Mouse (Mus musculus): ENCODE results near the gene Dip2a. TPM values are rescaled to one million over a fixed set of nuclear protein-coding genes. Genes with fewer than 3 reads are reported as not detected.

Gene Dip2a
- polyA plus RNA-seq, 1 experiment from 2014 or later = 9.0 TPM

- Histone ChIP-seq H3K9ac (no peak overlapping the region), H3K9me3 (no peaks in the 10 kb centered on the region), H3K4me2 (replicated peaks) (no peak overlapping the region), H3K4me1 (replicated peaks) (peaks cover 4% of the 10 kb centered on the region), H3K4me3 (replicated peaks) (no peak overlapping the region), H3K27me3 (replicated peaks) (no peaks in the 10 kb centered on the region), H3K36me3 (no peaks in the 10 kb centered on the region; the same call in 1 of the 2 replicates), H3K27ac (no peak overlapping the region)
- ATAC-seq = no peak
- 70% methylated on average over 12 of the region's 12 CpGs for WGBS
Observed at GRCm38 (mm10) chr10:76257719-76258390, 87.2 kb downstream of the Dip2a start.

GRCm38 (mm10) chr10:76257231-76257630 is 87.9 kb downstream of the Dip2a start:
- Histone ChIP-seq H3K4me1 (replicated peaks) (peaks cover 4% of the 10 kb centered on the region), H3K27ac (no peak overlapping the region), H3K9me3 (no peaks in the 10 kb centered on the region), H3K27me3 (replicated peaks) (no peaks in the 10 kb centered on the region), H3K36me3 (no peaks in the 10 kb centered on the region; the same call in 1 of the 2 replicates), H3K9ac (no peak overlapping the region), H3K4me2 (replicated peaks) (no peak overlapping the region), H3K4me3 (replicated peaks) (no peak overlapping the region)
- WGBS = 89% methylated on average over 7 of the region's 7 CpGs
- ATAC-seq = no peak

- Histone ChIP-seq H3K36me3 (no peaks in the 10 kb centered on the region), H3K9me3 (no peaks in the 10 kb centered on the region), H3K27me3 (replicated peaks) (no peaks in the 10 kb centered on the region), H3K4me3 (replicated peaks) (no peak overlapping the region), H3K4me2 (replicated peaks) (no peak overlapping the region), H3K9ac (no peak overlapping the region), H3K27ac (no peak overlapping the region), H3K4me1 (replicated peaks) (peaks cover 4% of the 10 kb centered on the region)
- 72% methylated on average over 6 of the region's 6 CpGs for WGBS
- no peak for ATAC-seq
Observed at GRCm38 (mm10) chr10:76255617-76256016, 89.5 kb downstream of the Dip2a start.

GRCm38 (mm10) chr10:76253536-76253935 is 91.6 kb downstream of the Dip2a start, which contains the start of gene S100b:
S100b (plus strand) TSS chr10:76253853.
- no peaks in the 10 kb centered on the region for H3K36me3 ChIP-seq
- H3K27me3 ChIP-seq (replicated peaks) = no peaks in the 10 kb centered on the region
- peak; percentile 75 for ATAC-seq
- peaks cover 4% of the 10 kb centered on the region for H3K4me1 ChIP-seq (replicated peaks)
- no peak within 1 kb of the TSS for H3K27ac ChIP-seq
- no peaks in the 10 kb centered on the region for H3K9me3 ChIP-seq
- H3K4me3 ChIP-seq (replicated peaks) = no peak within 1 kb of the TSS
- 0 out of 2 replicates have a peak within 1 kb of the TSS, but pooled peaks have one; percentile 14 for H3K4me2 ChIP-seq (replicated peaks)
- no peak within 1 kb of the TSS for H3K9ac ChIP-seq
- 41% methylated on average over 4 of the region's 4 CpGs for WGBS

GRCm38 (mm10) chr10:76253079-76253478 is 92.0 kb downstream of the Dip2a start:
- Histone ChIP-seq H3K4me1 (replicated peaks) (peaks cover 4% of the 10 kb centered on the region), H3K27me3 (replicated peaks) (no peaks in the 10 kb centered on the region), H3K9ac (no peak overlapping the region), H3K36me3 (no peaks in the 10 kb centered on the region), H3K4me2 (replicated peaks) (0 out of 2 replicates have a peak overlapping the region, but pooled peaks have one; percentile 14), H3K9me3 (no peaks in the 10 kb centered on the region), H3K27ac (no peak overlapping the region), H3K4me3 (replicated peaks) (no peak overlapping the region)
- 97% methylated on average over 1 of the region's 1 CpGs for WGBS
- ATAC-seq = peak; percentile 68; the same call in 1 of the 2 replicates

GRCm38 (mm10) chr10:76250870-76251269 is 94.2 kb downstream of the Dip2a start:
- H3K4me1 ChIP-seq (replicated peaks) = peaks cover 4% of the 10 kb centered on the region
- H3K4me2 ChIP-seq (replicated peaks) = no peak overlapping the region
- H3K36me3 ChIP-seq = no peaks in the 10 kb centered on the region
- no peaks in the 10 kb centered on the region for H3K27me3 ChIP-seq (replicated peaks)
- H3K27ac ChIP-seq = no peak overlapping the region
- H3K4me3 ChIP-seq (replicated peaks) = no peak overlapping the region
- no peak for ATAC-seq
- H3K9me3 ChIP-seq = no peaks in the 10 kb centered on the region
- H3K9ac ChIP-seq = no peak overlapping the region
- WGBS = 79% methylated on average over 7 of the region's 7 CpGs

GRCm38 (mm10) chr10:76248647-76248968 is 96.5 kb downstream of the Dip2a start:
- H3K4me1 ChIP-seq (replicated peaks) = peaks cover 4% of the 10 kb centered on the region
- WGBS = 83% methylated on average over 5 of the region's 5 CpGs
- no peak overlapping the region for H3K9ac ChIP-seq
- no peaks in the 10 kb centered on the region for H3K9me3 ChIP-seq
- H3K27me3 ChIP-seq (replicated peaks) = no peaks in the 10 kb centered on the region
- no peak for ATAC-seq
- H3K27ac ChIP-seq = no peak overlapping the region
- no peaks in the 10 kb centered on the region for H3K36me3 ChIP-seq
- H3K4me3 ChIP-seq (replicated peaks) = no peak overlapping the region
- H3K4me2 ChIP-seq (replicated peaks) = no peak overlapping the region

GRCm38 (mm10) chr10:76247960-76248646 is 97.0 kb downstream of the Dip2a start:
- Histone ChIP-seq H3K4me2 (replicated peaks) (no peak overlapping the region), H3K4me1 (replicated peaks) (peaks cover under 1% of the 10 kb centered on the region; the same call in 1 of the 2 replicates), H3K36me3 (no peaks in the 10 kb centered on the region), H3K9me3 (no peaks in the 10 kb centered on the region), H3K9ac (no peak overlapping the region), H3K27me3 (replicated peaks) (no peaks in the 10 kb centered on the region), H3K27ac (no peak overlapping the region), H3K4me3 (replicated peaks) (no peak overlapping the region)
- no peak for ATAC-seq
- WGBS = 69% methylated on average over 21 of the region's 21 CpGs

- no peak overlapping the region for H3K9ac ChIP-seq
- H3K27me3 ChIP-seq (replicated peaks) = no peaks in the 10 kb centered on the region
- H3K4me1 ChIP-seq (replicated peaks) = no peaks in the 10 kb centered on the region
- H3K4me2 ChIP-seq (replicated peaks) = no peak overlapping the region
- no peak overlapping the region for H3K27ac ChIP-seq
- H3K36me3 ChIP-seq = no peaks in the 10 kb centered on the region
- no peaks in the 10 kb centered on the region for H3K9me3 ChIP-seq
- no peak overlapping the region for H3K4me3 ChIP-seq (replicated peaks)
- 35% methylated on average over 4 of the region's 4 CpGs for WGBS
- ATAC-seq = no peak
Observed at GRCm38 (mm10) chr10:76246601-76247000, 98.5 kb downstream of the Dip2a start.

GRCm38 (mm10) chr10:76245106-76245505 is 100.0 kb downstream of the Dip2a start:
- Histone ChIP-seq H3K9me3 (no peaks in the 10 kb centered on the region), H3K9ac (no peak overlapping the region), H3K4me2 (replicated peaks) (no peak overlapping the region), H3K27me3 (replicated peaks) (no peaks in the 10 kb centered on the region), H3K27ac (no peak overlapping the region), H3K4me3 (replicated peaks) (no peak overlapping the region), H3K36me3 (no peaks in the 10 kb centered on the region), H3K4me1 (replicated peaks) (no peaks in the 10 kb centered on the region)
- WGBS = 86% methylated on average over 2 of the region's 2 CpGs
- ATAC-seq = no peak

GRCm38 (mm10) chr10:76239401-76239800 is 105.7 kb downstream of the Dip2a start:
- Histone ChIP-seq H3K4me1 (replicated peaks) (0 out of 2 replicates have a peak, but pooled peaks cover 4% of the 10 kb centered on the region), H3K4me3 (replicated peaks) (no peak overlapping the region), H3K27ac (no peak overlapping the region), H3K27me3 (replicated peaks) (no peaks in the 10 kb centered on the region), H3K9ac (no peak overlapping the region), H3K9me3 (no peaks in the 10 kb centered on the region), H3K36me3 (no peaks in the 10 kb centered on the region), H3K4me2 (replicated peaks) (no peak overlapping the region)
- ATAC-seq = no peak
- whole genome bisulfite sequencing = 67% methylated on average over 4 of the region's 4 CpGs

GRCm38 (mm10) chr10:76237341-76238225 is 107.5 kb downstream of the Dip2a start, which contains the start of gene Prmt2:
Prmt2 (minus strand) TSS chr10:76237865.
- Histone ChIP-seq H3K27me3 (replicated peaks) (no peaks in the 10 kb centered on the region), H3K9me3 (no peaks in the 10 kb centered on the region), H3K4me1 (replicated peaks) (0 out of 2 replicates have a peak, but pooled peaks cover 4% of the 10 kb centered on the region), H3K4me2 (replicated peaks) (peak within 1 kb of the TSS; percentile 85), H3K4me3 (replicated peaks) (peak within 1 kb of the TSS; percentile 73), H3K9ac (peak within 1 kb of the TSS; percentile 56), H3K36me3 (no peaks in the 10 kb centered on the region), H3K27ac (peak within 1 kb of the TSS; percentile 88)
- WGBS = under 1% methylated on average over 47 of the region's 47 CpGs
- ATAC-seq = peak; percentile 100
